Mouse (Mus musculus) megakaryocyte, embryonic 14.5 days (primary cell): ENCODE measurements around the gene Sst.

Experiments used
- FLI1 ChIP-seq: IDR thresholded peaks from 2 replicates; pipeline ENCODE4 v1.6.1; 2012; ENCODE audit warnings: low read length, inconsistent platforms, mixed read lengths
- GATA1 ChIP-seq: IDR thresholded peaks from 3 replicates; pipeline ENCODE4 v1.6.1; 2012; ENCODE audit warnings: mixed read lengths, low read length, inconsistent platforms, borderline replicate concordance

- no peak for TF ChIP-seq GATA1
- TF ChIP-seq FLI1, result no peak
Measured at GRCm38 (mm10) chr16:23921697-23922096, 30.9 kb upstream of the Sst start.
